ENCODE assay signal across 14 mouse cellular contexts in the genomic region with DNA sequence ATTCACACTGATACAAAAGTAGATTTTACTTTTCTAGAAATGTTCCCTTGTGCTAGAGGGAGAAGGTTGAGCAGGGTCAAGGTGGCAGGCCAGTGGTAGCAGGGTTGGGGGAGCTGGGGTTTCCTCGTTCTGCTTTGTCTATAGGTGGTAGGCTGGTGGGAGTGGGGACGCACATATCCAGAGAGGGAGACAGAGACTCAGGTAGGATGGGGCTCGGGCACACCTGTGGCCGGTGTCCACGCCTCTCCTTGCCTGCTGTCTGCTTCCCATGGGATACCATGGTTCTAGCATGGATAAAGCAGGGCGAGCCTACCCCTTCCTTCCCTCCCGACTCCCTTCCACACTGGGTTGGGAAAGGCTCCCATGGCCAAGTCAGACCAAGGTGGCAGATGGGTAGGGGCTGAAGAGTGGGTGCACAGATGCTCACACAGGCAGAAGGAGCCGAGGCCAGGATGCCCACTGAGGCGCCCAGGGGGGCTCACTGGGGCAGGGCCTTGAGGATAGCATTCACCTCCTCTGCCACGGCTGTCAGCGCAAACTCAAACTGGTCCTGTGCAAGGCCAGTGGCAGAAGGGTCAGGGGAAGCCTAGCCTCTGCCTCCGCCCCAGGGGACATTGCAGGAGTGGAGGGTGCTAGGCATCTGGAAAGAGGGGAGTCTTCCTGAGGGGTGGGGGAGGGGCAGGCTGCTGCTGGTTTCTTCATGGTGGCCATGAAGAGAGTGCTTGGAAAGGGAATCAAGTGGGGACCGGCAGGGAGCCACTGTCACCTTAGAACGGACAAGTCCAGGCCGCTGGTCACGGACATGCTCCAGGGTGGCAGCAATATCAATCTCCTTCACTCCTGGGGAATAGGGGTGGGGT. TPM values are rescaled to one million over a fixed set of nuclear protein-coding genes. Genes with fewer than 3 reads are reported as not detected.
A peak's percentile ranks its signal among the peaks of the same experiment; 100 is the strongest.
DNase-seq lines count a peak whose midpoint lies in the region; ATAC-seq and TF ChIP-seq lines count a peak whose summit lies in the region.
"Had no signal": no experiment of that assay in that cellular context is flagged by ENCODE, and none has a peak within 500 bp of the region (broad histone marks: within the 10 kb centered on the region; RNA-seq: fewer than 3 reads in every experiment).

No protein-coding gene starts in this region.

- H3K9ac ChIP-seq in lung, embryonic 16.5 days (ENCODE audit: low read length), result peak overlapping the region; percentile 8; the same call in 1 of the 2 replicates
- H3K9ac ChIP-seq in heart, embryonic 15.5 days, result peak overlapping the region; percentile 41

- H3K4me2 ChIP-seq in lung, embryonic 16.5 days (ENCODE audit: low read depth, low read length), result no peak overlapping the region
- no peak overlapping the region for H3K4me2 ChIP-seq in heart, embryonic 15.5 days
- H3K4me2 ChIP-seq in myocyte (ENCODE audit: low read depth), result peak overlapping the region; percentile 66
- H3K4me2 ChIP-seq: forebrain, embryonic 12.5 days had no signal

- no peaks in the 10 kb centered on the region for H3K9me3 ChIP-seq in heart, embryonic 10.5 days
- no peaks in the 10 kb centered on the region for H3K9me3 ChIP-seq in lung, embryonic 16.5 days (ENCODE audit: control insufficient read depth, low read length)
- H3K9me3 ChIP-seq in heart, embryonic 15.5 days (replicated peaks), result no peaks in the 10 kb centered on the region
- H3K9me3 ChIP-seq: forebrain, embryonic 12.5 days had no signal

- H3ac ChIP-seq in myocyte (ENCODE audit: control insufficient read depth, insufficient read length), result no peak overlapping the region

- H3K27me3 ChIP-seq in heart, embryonic 10.5 days (ENCODE audit: insufficient read depth, poor library complexity, severe bottlenecking), result peaks cover 3% of the 10 kb centered on the region
- H3K27me3 ChIP-seq in lung, embryonic 16.5 days (ENCODE audit: control insufficient read depth, insufficient read depth, low read depth, low read length), result no peaks in the 10 kb centered on the region
- H3K27me3 ChIP-seq in heart, embryonic 15.5 days, result no peaks in the 10 kb centered on the region; the same call in 1 of the 2 replicates
- H3K27me3 ChIP-seq in myocyte (ENCODE audit: control insufficient read depth, insufficient read depth, insufficient read length), result no peaks in the 10 kb centered on the region

- intact Hi-C loops in heart, postnatal 10 days (cut with DNase I), result no loop called here

- peak overlapping the region; percentile 85 for H3K27ac ChIP-seq in heart, embryonic 10.5 days
- H3K27ac ChIP-seq in lung, embryonic 16.5 days (ENCODE audit: low read length), result no peak overlapping the region
- H3K27ac ChIP-seq in heart, embryonic 15.5 days, result peak overlapping the region; percentile 94
- H3K27ac ChIP-seq: forebrain, embryonic 12.5 days had no signal

- peaks cover 25% of the 10 kb centered on the region for H3K36me3 ChIP-seq in heart, embryonic 10.5 days
- peaks cover 3% of the 10 kb centered on the region; the same call in 1 of the 2 replicates for H3K36me3 ChIP-seq in lung, embryonic 16.5 days (ENCODE audit: control insufficient read depth, insufficient read depth, low read length)
- H3K36me3 ChIP-seq in heart, embryonic 15.5 days, result peaks cover 6% of the 10 kb centered on the region; the same call in 1 of the 2 replicates
- peaks cover 7% of the 10 kb centered on the region for H3K36me3 ChIP-seq in myocyte (ENCODE audit: control insufficient read depth, insufficient read depth)

- H3K4me1 ChIP-seq in heart, embryonic 10.5 days, result peaks cover 40% of the 10 kb centered on the region
- H3K4me1 ChIP-seq in lung, embryonic 16.5 days (replicated peaks; ENCODE audit: control insufficient read depth, insufficient read depth, low read length), result peaks cover 13% of the 10 kb centered on the region
- peaks cover 37% of the 10 kb centered on the region for H3K4me1 ChIP-seq in heart, embryonic 15.5 days (replicated peaks)

- no peak for TF ChIP-seq POLR2A in myocyte (IDR thresholded peaks at IDR 0.05; ENCODE audit: insufficient read length, low read depth)

- 78% methylated on average over 16 of the region's 16 CpGs for WGBS in heart, embryonic 10.5 days
- WGBS in lung, embryonic 16.5 days, result 76% methylated on average over 16 of the region's 16 CpGs
- 77% methylated on average over 16 of the region's 16 CpGs for WGBS in heart, embryonic 15.5 days

- DNase-seq in heart, embryonic 10.5 days (ENCODE audit: low spot score), result no peak
- DNase-seq in heart, postnatal 10 days, result no peak
- no peak for DNase-seq in lung, postnatal 14 days
- no peak for DNase-seq in right cerebral cortex, postnatal 25 days

- H3K4me3 ChIP-seq in heart, embryonic 10.5 days, result no peak overlapping the region
- no peak overlapping the region for H3K4me3 ChIP-seq in lung, embryonic 16.5 days (ENCODE audit: low read length)
- no peak overlapping the region for H3K4me3 ChIP-seq in heart, embryonic 15.5 days
- no peak overlapping the region for H3K4me3 ChIP-seq in myocyte
- H3K4me3 ChIP-seq: forebrain, embryonic 12.5 days had no signal

- no peak for ATAC-seq in lung, embryonic 16.5 days (ENCODE audit: low read depth)
- ATAC-seq in heart, embryonic 15.5 days (replicated peaks; ENCODE audit: insufficient number of reproducible peaks, insufficient read depth, low FRiP score, low read depth), result no peak

- H3K79me2 ChIP-seq in myocyte (ENCODE audit: control insufficient read depth, insufficient read depth), result no peaks in the 10 kb centered on the region

TF ChIP-seq in myocyte, 11 proteins besides CTCF, POLR2A, EP300 and RAD21:
- TF ChIP-seq E2F4 (IDR thresholded peaks at IDR 0.05; ENCODE audit: insufficient read depth), result no peak
- no peak for TF ChIP-seq TCF12 (IDR thresholded peaks at IDR 0.05; ENCODE audit: insufficient read depth, poor library complexity, severe bottlenecking)
- no peak for TF ChIP-seq POLR2AphosphoS2 (IDR thresholded peaks at IDR 0.05; ENCODE audit: insufficient read length, low read depth)
- TF ChIP-seq TCF3 (IDR thresholded peaks at IDR 0.05; ENCODE audit: insufficient read length, low read depth), result no peak
- TF ChIP-seq CEBPB (IDR thresholded peaks at IDR 0.05; ENCODE audit: insufficient read depth, poor library complexity, severe bottlenecking), result no peak
- no peak for TF ChIP-seq MAX (IDR thresholded peaks at IDR 0.05; ENCODE audit: low read depth)
- no peak for TF ChIP-seq USF1 (IDR thresholded peaks at IDR 0.05; ENCODE audit: low read depth)
- no peak for TF ChIP-seq MYOG (IDR thresholded peaks at IDR 0.05; ENCODE audit: control insufficient read depth in 1 of 3, insufficient read depth in 1 of 3, insufficient read length in 2 of 3, low read depth in 2 of 3)
- no peak for TF ChIP-seq REST (IDR thresholded peaks at IDR 0.05; ENCODE audit: insufficient read depth, insufficient read length)
- TF ChIP-seq SRF (IDR thresholded peaks at IDR 0.05; ENCODE audit: control insufficient read depth, insufficient read length, low read depth), result no peak
- TF ChIP-seq MYOD1 (IDR thresholded peaks at IDR 0.05; ENCODE audit: control insufficient read depth in 1 of 3, insufficient read length in 2 of 3, low read depth in 2 of 3), result no peak
TF ChIP-seq in myocyte: peak in this region for 0.

RNA-seq across cellular contexts. Expression of a gene that starts 11.1 kb away (rescaled TPM):
- polyA plus RNA-seq in heart, embryonic 10.5 days (2016; fragmentation: Nextera tagmentation; extraction: Ambion mirVana), result 24.5 and 32.4 TPM in 2 replicates
- total RNA-seq in heart, postnatal 10 days (2021), result 10 to 100 TPM; 58.3 to 61.4 TPM
- polyA plus RNA-seq in lung, embryonic 16.5 days (2015; fragmentation: Nextera tagmentation; extraction: Ambion mirVana), result 27.6 and 32.7 TPM in 2 replicates
- 41.4 and 43.0 TPM in 2 replicates for polyA plus RNA-seq in heart, embryonic 15.5 days (2015; fragmentation: Nextera tagmentation; extraction: Ambion mirVana)
- polyA plus RNA-seq in myocyte (2012; fragmentation: generic; extraction: Trizol), result 54.1 TPM

RNA-seq across cellular contexts. Expression of a gene that starts 15.4 kb away (rescaled TPM):
- not detected in 2 replicates for polyA plus RNA-seq in heart, embryonic 10.5 days (2016; fragmentation: Nextera tagmentation; extraction: Ambion mirVana)
- not detected for total RNA-seq in heart, postnatal 10 days (2021)
- polyA plus RNA-seq in lung, embryonic 16.5 days (2015; fragmentation: Nextera tagmentation; extraction: Ambion mirVana), result not detected in 2 replicates
- 0.23 TPM in 1 of 2 replicates, not detected in the other for polyA plus RNA-seq in heart, embryonic 15.5 days (2015; fragmentation: Nextera tagmentation; extraction: Ambion mirVana)
- 0.11 TPM for polyA plus RNA-seq in myocyte (2012; fragmentation: generic; extraction: Trizol)
- total RNA-seq: left cerebral cortex, postnatal 10 days had no signal
- polyA plus RNA-seq: brain, embryonic 14.5 days; forebrain, embryonic 12.5 days; lung, adult 2 months; neural tube, embryonic 14.5 days; small intestine, adult 2 months had no signal

RNA-seq across cellular contexts. Expression of a gene that starts 17.0 kb away (rescaled TPM):
- polyA plus RNA-seq in heart, embryonic 10.5 days (2016; fragmentation: Nextera tagmentation; extraction: Ambion mirVana), result 0.70 and 0.84 TPM in 2 replicates
- under 1 TPM; 0.34 to 0.42 TPM for total RNA-seq in heart, postnatal 10 days (2021)
- 0.63 and 0.78 TPM in 2 replicates for polyA plus RNA-seq in lung, embryonic 16.5 days (2015; fragmentation: Nextera tagmentation; extraction: Ambion mirVana)
- polyA plus RNA-seq in heart, embryonic 15.5 days (2015; fragmentation: Nextera tagmentation; extraction: Ambion mirVana), result 0.45 and 1.0 TPM in 2 replicates
- polyA plus RNA-seq in myocyte (2012; fragmentation: generic; extraction: Trizol), result 3.6 TPM
- total RNA-seq: granulocyte monocyte progenitor cell, adult 5-6 weeks had no signal

RNA-seq across cellular contexts. Expression of a gene that starts 27.6 kb away (rescaled TPM):
- 35.2 and 50.8 TPM in 2 replicates for polyA plus RNA-seq in heart, embryonic 10.5 days (2016; fragmentation: Nextera tagmentation; extraction: Ambion mirVana)
- 100 to 1,000 TPM; 543 to 577 TPM for total RNA-seq in heart, postnatal 10 days (2021)
- polyA plus RNA-seq in lung, embryonic 16.5 days (2015; fragmentation: Nextera tagmentation; extraction: Ambion mirVana), result 51.5 and 58.8 TPM in 2 replicates
- 41.9 and 56.7 TPM in 2 replicates for polyA plus RNA-seq in heart, embryonic 15.5 days (2015; fragmentation: Nextera tagmentation; extraction: Ambion mirVana)
- polyA plus RNA-seq in myocyte (2012; fragmentation: generic; extraction: Trizol), result 210 TPM

RNA-seq across cellular contexts. Expression of a gene that starts 30.9 kb away (rescaled TPM):
- polyA plus RNA-seq in heart, embryonic 10.5 days (2016; fragmentation: Nextera tagmentation; extraction: Ambion mirVana), result not detected in 2 replicates
- not detected for total RNA-seq in heart, postnatal 10 days (2021)
- polyA plus RNA-seq in lung, embryonic 16.5 days (2015; fragmentation: Nextera tagmentation; extraction: Ambion mirVana), result 1.6 and 2.1 TPM in 2 replicates
- 0.18 and 2.4 TPM in 2 replicates for polyA plus RNA-seq in heart, embryonic 15.5 days (2015; fragmentation: Nextera tagmentation; extraction: Ambion mirVana)
- not detected for polyA plus RNA-seq in myocyte (2012; fragmentation: generic; extraction: Trizol)
- total RNA-seq: granulocyte monocyte progenitor cell, adult 5-6 weeks had no signal
